Mouse (Mus musculus) brain, embryonic 14.5 days (tissue): ENCODE results near the gene Gm13124.

ENCODE experiments used
- CTCF ChIP-seq: fragments of 200-500 bp; IDR thresholded peaks from 2 replicates; pipeline ENCODE4 v1.5.1; 2012; ENCODE audit warnings: inconsistent platforms, mild to moderate bottlenecking, moderate library complexity, borderline replicate concordance; ENCODE audit not compliant: insufficient read depth, insufficient read length; ENCODE audit errors: extremely low read depth
- POLR2A ChIP-seq: fragments of 200-500 bp; IDR thresholded peaks from 2 replicates; pipeline ENCODE4 v1.6.1; 2012; ENCODE audit warnings: mild to moderate bottlenecking, inconsistent platforms, borderline replicate concordance; ENCODE audit not compliant: poor library complexity, insufficient read depth, insufficient read length, severe bottlenecking; ENCODE audit errors: extremely low read depth

GRCm38 (mm10) chr4:144551156-144551555 lies 13.8 kb downstream of the Gm13124 start:
- no peak for TF ChIP-seq POLR2A
- no peak for TF ChIP-seq CTCF
